Mouse (Mus musculus) liver, embryonic 16.5 days (tissue): ENCODE measurements around the gene Rasal3. TPM values are rescaled to one million over a fixed set of nuclear protein-coding genes. Genes with fewer than 3 reads are reported as not detected.
A peak's percentile ranks its signal among the peaks of the same experiment; 100 is the strongest.

Experiments
- ATAC-seq: fragments of 200-750 bp; cut with Nextera tagmentation; 2 replicates; pipeline ENCODE4 v1.8.0; 2017; ENCODE audit warnings: low read depth, mild to moderate bottlenecking, moderate number of reproducible peaks, moderate library complexity
- H3K27ac ChIP-seq: fragments of 300-500 bp; sonication (generic); 2 replicates; pipeline ENCODE4 v1.5.1; 2014; ENCODE audit warnings: mild to moderate bottlenecking, low read length
- H3K27me3 ChIP-seq: fragments of 300-500 bp; sonication (generic); 2 replicates; pipeline ENCODE4 v1.6.1; 2014; ENCODE audit warnings: low read depth, low read length, mixed read lengths; ENCODE audit not compliant: control insufficient read depth, insufficient read depth
- H3K36me3 ChIP-seq: fragments of 300-500 bp; sonication (generic); 2 replicates; pipeline ENCODE4 v1.6.1; 2014; ENCODE audit warnings: mild to moderate bottlenecking; ENCODE audit not compliant: control insufficient read depth, insufficient read depth
- H3K4me1 ChIP-seq: fragments of 300-500 bp; sonication (generic); 2 replicates; pipeline ENCODE4 v1.6.1; 2014; ENCODE audit warnings: low read depth, low read length, mixed read lengths; ENCODE audit not compliant: control insufficient read depth
- H3K4me2 ChIP-seq: fragments of 300-500 bp; sonication (generic); 2 replicates; pipeline ENCODE4 v1.6.1; 2014; ENCODE audit warnings: low read depth, low read length, mixed read lengths
- H3K4me3 ChIP-seq: fragments of 300-500 bp; sonication (generic); 2 replicates; pipeline ENCODE4 v1.5.1; 2014; ENCODE audit warnings: low read depth, mild to moderate bottlenecking, low read length
- H3K9ac ChIP-seq: fragments of 300-500 bp; sonication (generic); 2 replicates; pipeline ENCODE4 v1.6.1; 2014; ENCODE audit warnings: low read depth, low read length
- H3K9me3 ChIP-seq: fragments of 300-500 bp; sonication (generic); replicated peaks from 2 replicates; pipeline ENCODE4 v1.6.1; 2016; ENCODE audit warnings: low read length; ENCODE audit not compliant: control insufficient read depth
- WGBS: fragments of 180-500 bp; shearing (Covaris S2); extraction: QIAGEN DNeasy Blood & Tissue Kit; methylation state at CpG from one replicate; pipeline ENCODE4 v1.1.7; 2014; ENCODE audit not compliant: insufficient replicate concordance; 5-methylcytosine and 5-hydroxymethylcytosine counted together
- polyA plus RNA-seq: library from polyadenylated mRNA; unstranded; fragments of >200 nt; fragmentation: Nextera tagmentation; extraction: Ambion mirVana; gene quantifications from 2 replicates; pipeline ENCODE4 v1.2.1, GENCODE M21; 2015

Rasal3 gene
- polyA plus RNA-seq, 1 experiment from 2014 or later: 2.6 TPM

- no peak overlapping the region for H3K4me3 ChIP-seq
- no peak overlapping the region for H3K27ac ChIP-seq
- H3K36me3 ChIP-seq: no peaks in the 10 kb centered on the region
- no peaks in the 10 kb centered on the region for H3K4me1 ChIP-seq
- no peak for ATAC-seq
- no peak overlapping the region for H3K4me2 ChIP-seq
- H3K9me3 ChIP-seq: no peaks in the 10 kb centered on the region
- WGBS: 40% methylated on average over 4 of the region's 4 CpGs
- no peak overlapping the region for H3K9ac ChIP-seq
- H3K27me3 ChIP-seq: no peaks in the 10 kb centered on the region
Observed at GRCm38 (mm10) chr17:32434324-32434723, 30.9 kb upstream of the Rasal3 start.

DNA sequence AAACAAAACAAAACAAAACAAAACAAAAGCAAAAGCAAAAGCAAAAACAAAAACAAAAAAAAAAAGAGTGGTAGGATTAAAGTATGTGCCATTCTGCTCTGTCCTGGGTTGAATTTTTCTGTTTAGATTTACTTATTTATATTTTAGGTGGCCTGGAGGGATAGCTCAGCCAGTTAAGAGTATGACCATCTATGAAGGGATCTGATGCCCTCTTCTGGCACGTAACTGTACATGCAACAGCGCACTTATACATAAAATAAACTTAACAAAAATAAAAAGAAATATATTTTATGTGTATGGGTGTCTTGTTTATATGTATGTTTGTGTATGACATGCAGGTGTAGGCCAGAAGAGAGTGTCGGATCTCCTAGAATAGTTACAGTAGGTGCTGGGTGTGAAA is 28.6 kb upstream of the Rasal3 start:
- 42% methylated on average over 3 of the region's 3 CpGs for WGBS
- ATAC-seq: no peak
- Histone ChIP-seq H3K4me3 (no peak overlapping the region), H3K27ac (no peak overlapping the region), H3K27me3 (no peaks in the 10 kb centered on the region), H3K4me1 (no peaks in the 10 kb centered on the region; the same call in 1 of the 2 replicates), H3K9me3 (no peaks in the 10 kb centered on the region), H3K4me2 (no peak overlapping the region), H3K9ac (no peak overlapping the region), H3K36me3 (no peaks in the 10 kb centered on the region)

GRCm38 (mm10) chr17:32426610-32427009 is 23.2 kb upstream of the Rasal3 start:
- H3K4me3 ChIP-seq: no peak overlapping the region
- no peak overlapping the region for H3K4me2 ChIP-seq
- ATAC-seq: peak; percentile 78
- H3K9me3 ChIP-seq: no peaks in the 10 kb centered on the region
- H3K4me1 ChIP-seq: no peaks in the 10 kb centered on the region; the same call in 1 of the 2 replicates
- no peak overlapping the region for H3K9ac ChIP-seq
- H3K27ac ChIP-seq: no peak overlapping the region
- H3K27me3 ChIP-seq: no peaks in the 10 kb centered on the region
- no peaks in the 10 kb centered on the region for H3K36me3 ChIP-seq

DNA sequence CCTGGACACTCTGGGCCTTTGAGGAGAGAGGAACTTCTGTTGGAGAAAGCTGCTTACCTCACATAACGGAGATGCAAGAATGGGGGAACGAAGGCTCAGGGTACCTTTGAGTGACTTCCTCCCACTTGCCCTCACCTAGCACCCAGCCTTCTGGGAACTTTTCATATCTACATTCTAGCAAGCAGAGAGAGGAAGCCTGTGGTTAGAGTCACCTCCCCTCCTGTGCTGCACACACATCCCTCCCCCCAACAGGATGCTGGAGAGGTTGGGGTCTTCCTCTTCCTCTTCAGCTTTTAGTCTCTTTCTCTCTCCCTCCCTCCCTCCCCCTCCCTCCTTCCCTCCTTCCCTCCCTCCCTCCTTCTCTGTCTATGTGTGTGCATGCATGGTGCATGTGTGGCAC is 20.7 kb upstream of the Rasal3 start, which contains the start of gene Pglyrp2:
TSS of gene Pglyrp2 (minus strand) at position 134 of the 400 bp plus-strand sequence.
- Histone ChIP-seq H3K27me3 (no peaks in the 10 kb centered on the region), H3K4me3 (no peak within 1 kb of the TSS), H3K36me3 (no peaks in the 10 kb centered on the region), H3K4me1 (no peaks in the 10 kb centered on the region; the same call in 1 of the 2 replicates), H3K27ac (no peak within 1 kb of the TSS), H3K9me3 (no peaks in the 10 kb centered on the region), H3K9ac (no peak within 1 kb of the TSS), H3K4me2 (no peak within 1 kb of the TSS)
- WGBS: 29% methylated on average over 2 of the region's 2 CpGs
- no peak for ATAC-seq

DNA sequence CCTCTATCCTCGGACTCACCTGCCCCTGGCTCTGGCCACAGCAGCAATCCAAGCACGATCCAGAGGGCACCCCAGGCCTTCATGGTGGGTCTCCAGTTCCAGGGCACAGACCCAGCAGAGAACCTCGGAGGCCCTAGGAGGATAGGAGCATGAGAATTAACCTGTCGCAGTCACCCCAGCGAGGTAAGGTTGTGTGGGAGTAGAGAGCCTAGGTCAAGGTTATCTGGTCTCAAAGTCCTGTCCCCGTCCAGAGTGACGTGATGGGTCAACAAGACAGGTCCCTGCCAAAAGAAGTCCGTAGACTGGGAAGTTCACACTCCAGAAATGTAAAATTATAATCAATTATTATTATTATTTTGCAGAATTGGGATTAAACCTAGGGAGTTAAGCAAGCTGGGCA is 17.4 kb upstream of the Rasal3 start:
- H3K27me3 ChIP-seq: no peaks in the 10 kb centered on the region
- no peaks in the 10 kb centered on the region for H3K9me3 ChIP-seq
- peak overlapping the region; percentile 7; the same call in 1 of the 2 replicates for H3K4me3 ChIP-seq
- WGBS: 64% methylated on average over 8 of the region's 8 CpGs
- no peak overlapping the region for H3K9ac ChIP-seq
- no peak overlapping the region for H3K27ac ChIP-seq
- H3K4me1 ChIP-seq: no peaks in the 10 kb centered on the region; the same call in 1 of the 2 replicates
- ATAC-seq: peak; percentile 74
- no peaks in the 10 kb centered on the region for H3K36me3 ChIP-seq
- H3K4me2 ChIP-seq: peak overlapping the region; percentile 1; the same call in 1 of the 2 replicates

- Histone ChIP-seq H3K4me1 (no peaks in the 10 kb centered on the region; the same call in 1 of the 2 replicates), H3K4me2 (no peak overlapping the region), H3K4me3 (no peak overlapping the region), H3K9me3 (no peaks in the 10 kb centered on the region), H3K9ac (no peak overlapping the region), H3K36me3 (no peaks in the 10 kb centered on the region), H3K27me3 (no peaks in the 10 kb centered on the region), H3K27ac (no peak overlapping the region)
- WGBS: 35% methylated on average over 2 of the region's 2 CpGs
- ATAC-seq: no peak
Observed at GRCm38 (mm10) chr17:32419989-32420388, 16.6 kb upstream of the Rasal3 start.

DNA sequence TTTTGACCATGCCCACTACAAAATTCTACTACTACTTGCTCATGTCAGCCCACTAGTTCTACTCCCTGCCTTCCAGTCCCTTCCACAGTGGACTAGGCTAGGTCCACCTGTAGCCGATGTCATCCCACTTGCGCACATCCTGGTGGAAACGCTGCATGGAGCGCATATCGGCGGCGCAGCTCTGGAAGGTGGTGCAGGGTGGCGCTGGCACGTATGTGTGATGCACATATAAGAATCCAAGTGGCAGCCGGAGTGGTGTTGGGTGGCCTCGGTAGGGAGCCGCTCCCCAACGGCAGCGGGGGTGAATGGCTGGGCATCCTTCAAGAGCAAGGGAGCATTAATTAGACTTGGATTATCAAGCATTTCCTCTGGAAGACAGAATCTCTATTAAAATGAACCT is 13.4 kb upstream of the Rasal3 start:
- ATAC-seq: no peak
- Histone ChIP-seq H3K27ac (no peak overlapping the region), H3K36me3 (no peaks in the 10 kb centered on the region), H3K4me3 (no peak overlapping the region), H3K9me3 (no peaks in the 10 kb centered on the region), H3K4me2 (no peak overlapping the region), H3K9ac (no peak overlapping the region), H3K4me1 (no peaks in the 10 kb centered on the region; the same call in 1 of the 2 replicates), H3K27me3 (no peaks in the 10 kb centered on the region)
- 92% methylated on average over 14 of the region's 14 CpGs for WGBS

DNA sequence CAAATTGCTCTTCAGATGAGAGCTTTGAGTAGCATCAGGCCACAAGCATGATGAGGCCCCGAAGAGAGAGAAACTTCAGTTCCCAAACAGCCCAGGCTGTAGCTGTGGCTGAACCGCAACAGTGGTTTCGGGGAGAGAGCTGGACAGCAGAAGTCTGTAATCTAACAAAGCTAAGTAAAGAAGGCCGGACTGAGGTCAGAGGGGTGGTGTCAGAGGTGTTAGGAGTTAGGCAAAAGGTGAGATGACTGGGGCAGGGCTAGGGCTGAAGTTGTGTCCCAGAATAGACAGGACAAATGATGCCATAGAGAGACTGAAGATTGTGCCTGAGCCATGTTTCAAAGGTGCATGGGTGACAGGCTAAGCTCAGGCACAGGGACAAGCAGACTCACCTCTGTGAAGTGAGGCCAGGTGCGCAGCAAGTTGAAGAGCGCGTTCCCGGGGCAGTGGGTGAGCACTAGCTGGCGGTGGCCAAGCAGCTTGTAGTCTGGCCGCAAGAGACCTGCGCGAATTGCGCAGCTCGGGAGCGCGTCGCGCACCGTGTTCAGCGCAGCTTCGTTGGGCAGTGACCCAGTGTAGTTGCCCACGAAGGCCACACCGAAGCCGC is 12.1 kb upstream of the Rasal3 start:
- 67% methylated on average over 24 of the region's 24 CpGs for WGBS
- Histone ChIP-seq H3K27ac (no peak overlapping the region), H3K4me3 (no peak overlapping the region), H3K9me3 (no peaks in the 10 kb centered on the region), H3K27me3 (no peaks in the 10 kb centered on the region), H3K4me2 (no peak overlapping the region), H3K4me1 (no peaks in the 10 kb centered on the region), H3K9ac (no peak overlapping the region), H3K36me3 (no peaks in the 10 kb centered on the region)
- ATAC-seq: peak; percentile 32; the same call in 1 of the 2 replicates

GRCm38 (mm10) chr17:32411898-32412297 is 8.5 kb upstream of the Rasal3 start:
- WGBS: 67% methylated on average over 6 of the region's 6 CpGs
- no peaks in the 10 kb centered on the region for H3K27me3 ChIP-seq
- no peaks in the 10 kb centered on the region for H3K36me3 ChIP-seq
- no peak overlapping the region for H3K9ac ChIP-seq
- no peaks in the 10 kb centered on the region for H3K9me3 ChIP-seq
- H3K4me2 ChIP-seq: no peak overlapping the region
- ATAC-seq: no peak
- H3K4me1 ChIP-seq: no peaks in the 10 kb centered on the region
- H3K4me3 ChIP-seq: no peak overlapping the region
- no peak overlapping the region for H3K27ac ChIP-seq
